Mouse (Mus musculus) ES-E14 (cell line): Measurements from ENCODE around the gene Acot3.
"Not testable (repeated sequence)": the region's sequence is repeated elsewhere in the genome, so short reads cannot be mapped to it uniquely, and the experiment has no call there.

Experiments used
- MAFK ChIP-seq: IDR thresholded peaks from 2 replicates; pipeline ENCODE4 v1.6.1; 2014; ENCODE audit warnings: mild to moderate bottlenecking, low read depth, low read length, inconsistent platforms; ENCODE audit not compliant: insufficient read depth
- ZNF384 ChIP-seq: IDR thresholded peaks from 2 replicates; pipeline ENCODE4 v1.6.1; 2012; ENCODE audit warnings: low read depth, low read length, inconsistent platforms

DNA sequence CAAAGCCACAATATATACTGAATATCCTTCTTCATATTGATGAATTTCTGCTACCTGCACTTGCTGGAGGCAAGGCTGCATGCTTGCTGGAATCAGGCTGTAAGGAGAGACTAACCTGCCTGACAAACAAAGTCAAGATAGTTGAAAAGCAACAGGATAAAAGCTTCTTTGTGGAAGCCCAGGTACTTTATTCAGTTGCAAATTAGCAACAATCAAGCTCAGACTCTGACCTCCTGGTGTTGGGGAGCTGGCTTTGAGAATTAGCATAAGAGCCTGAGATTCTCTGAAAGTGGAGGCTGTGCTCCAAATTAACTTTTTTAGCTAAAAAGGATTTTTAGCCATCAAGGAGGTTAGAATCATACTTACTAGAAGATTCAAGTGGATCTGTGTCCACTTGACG, 22.9 kb upstream of the Acot3 start:
- not testable (repeated sequence) for TF ChIP-seq MAFK, ZNF384
